Mouse (Mus musculus): ENCODE results near the gene Nrp1.

The Nrp1 gene

GRCm38 (mm10) chr8:128504136-128504829, 145.9 kb downstream of the Nrp1 start:
- DNase-seq (ENCODE audit: low read depth, low spot score) = no peak

GRCm38 (mm10) chr8:128505866-128506265, 147.5 kb downstream of the Nrp1 start:
- no peak for DNase-seq (ENCODE audit: low read depth, low spot score)

GRCm38 (mm10) chr8:128508723-128509122, 150.3 kb downstream of the Nrp1 start:
- DNase-seq (ENCODE audit: low read depth, low spot score) = no peak

GRCm38 (mm10) chr8:128511021-128511420, 152.6 kb downstream of the Nrp1 start:
- DNase-seq (ENCODE audit: low read depth, low spot score) = no peak

GRCm38 (mm10) chr8:128511732-128512131, 153.3 kb downstream of the Nrp1 start:
- DNase-seq (ENCODE audit: low read depth, low spot score) = no peak

- DNase-seq (ENCODE audit: low read depth, low spot score) = no peak
Measured at GRCm38 (mm10) chr8:128516846-128517446, 158.5 kb downstream of the Nrp1 start.

- no peak for DNase-seq (ENCODE audit: low read depth, low spot score)
Measured at GRCm38 (mm10) chr8:128517546-128518102, 159.2 kb downstream of the Nrp1 start.

GRCm38 (mm10) chr8:128519366-128519765, 161.0 kb downstream of the Nrp1 start:
- peak; percentile 59 for DNase-seq (ENCODE audit: low read depth, low spot score)

- peak; percentile 64 for DNase-seq (ENCODE audit: low read depth, low spot score)
Measured at GRCm38 (mm10) chr8:128523825-128524224, 165.4 kb downstream of the Nrp1 start.

- DNase-seq (ENCODE audit: low read depth, low spot score) = no peak
Measured at GRCm38 (mm10) chr8:128525912-128526311, 167.5 kb downstream of the Nrp1 start.

- DNase-seq (ENCODE audit: low read depth, low spot score) = no peak
Measured at GRCm38 (mm10) chr8:128528591-128529383, 170.4 kb downstream of the Nrp1 start.

- DNase-seq (ENCODE audit: low read depth, low spot score) = no peak
Measured at GRCm38 (mm10) chr8:128534442-128534871, 176.1 kb downstream of the Nrp1 start.

GRCm38 (mm10) chr8:128535685-128536084, 177.3 kb downstream of the Nrp1 start:
- DNase-seq (ENCODE audit: low read depth, low spot score) = no peak

- peak; percentile 88 for DNase-seq (ENCODE audit: low read depth, low spot score)
Measured at GRCm38 (mm10) chr8:128538378-128538777, 180.0 kb downstream of the Nrp1 start.

- no peak for DNase-seq (ENCODE audit: low read depth, low spot score)
Measured at GRCm38 (mm10) chr8:128541355-128542090, 183.1 kb downstream of the Nrp1 start.

GRCm38 (mm10) chr8:128544128-128544846, 185.9 kb downstream of the Nrp1 start:
- no peak for DNase-seq (ENCODE audit: low read depth, low spot score)

- no peak for DNase-seq (ENCODE audit: low read depth, low spot score)
Measured at GRCm38 (mm10) chr8:128546287-128546686, 187.9 kb downstream of the Nrp1 start.

GRCm38 (mm10) chr8:128547361-128547760, 189.0 kb downstream of the Nrp1 start:
- DNase-seq (ENCODE audit: low read depth, low spot score) = no peak

- no peak for DNase-seq (ENCODE audit: low read depth, low spot score)
Measured at GRCm38 (mm10) chr8:128549738-128550137, 191.3 kb downstream of the Nrp1 start.

GRCm38 (mm10) chr8:128551421-128552139, 193.2 kb downstream of the Nrp1 start:
- DNase-seq (ENCODE audit: low read depth, low spot score) = peak; percentile 77
